Mouse (Mus musculus) heart, postnatal 36 days (tissue): ENCODE measurements around the gene Adamtsl3. TPM values are rescaled to one million over a fixed set of nuclear protein-coding genes. Genes with fewer than 3 reads are reported as not detected.
A peak's percentile ranks its signal among the peaks of the same experiment; 100 is the strongest.

ENCODE experiments used
- DNase-seq, 2 experiments: peaks; one replicate each; pipeline ENCODE4 v3.0.0; 2021 to 2022
- intact Hi-C: fragments of 180-260 bp; cut with DNase I; formaldehyde crosslinking; loops from one replicate; pipeline ENCODE4 v1.15.1; 2025
- total RNA-seq, 2 experiments: library from RNA; stranded (reverse); gene quantifications; 2 replicates each; pipeline ENCODE4 v1.2.3; 2021

Adamtsl3 gene
- 1 to 10 TPM; 5.5 to 6.5 TPM for total RNA-seq

- intact Hi-C loops = loop anchor here (2.0 to 10.0 kb wide), 2 partner anchors 75 to 309 kb away; partner anchors contain the start of genes Efl1 and Saxo2
- DNase-seq = peak; percentile 62 to 72
These were observed at the start of gene Adamtsl3 for GRCm38 (mm10) chr7:82335211-82336121. Adamtsl3 (plus strand) TSS chr7:82335694.

GRCm38 (mm10) chr7:82287242-82287641 lies 48.3 kb upstream of the Adamtsl3 start:
- no peak for DNase-seq
- intact Hi-C loops = no loop called here

GRCm38 (mm10) chr7:82293441-82293840 lies 42.1 kb upstream of the Adamtsl3 start:
- DNase-seq = no peak

DNA sequence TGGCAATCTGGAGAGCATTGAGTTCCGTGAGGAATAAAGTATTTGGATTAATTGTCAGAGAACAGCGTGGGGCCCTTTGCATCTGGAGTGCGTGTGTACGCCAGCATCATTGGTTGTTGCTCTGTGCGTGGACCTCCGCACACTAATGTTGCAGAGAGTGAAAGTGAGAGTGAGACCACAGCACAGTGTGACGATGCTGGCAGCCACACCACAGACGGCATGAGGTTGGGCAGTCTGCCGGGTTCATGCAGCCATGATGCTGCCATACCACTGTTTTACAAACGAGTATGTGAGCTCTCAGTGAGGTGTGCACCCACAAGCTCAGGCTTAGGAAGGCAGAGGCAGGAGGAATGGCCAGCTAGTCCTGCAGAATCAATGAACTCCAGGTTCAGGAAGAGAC lies 41.4 kb upstream of the Adamtsl3 start:
- no peak for DNase-seq
- intact Hi-C loops = no loop called here

More at GRCm38 (mm10) chr7:82293441-82293840, 42.1 kb upstream of the Adamtsl3 start:
- intact Hi-C loops = no loop called here

- DNase-seq = no peak
- intact Hi-C loops = no loop called here
These were observed 40.9 kb upstream of the Adamtsl3 start for GRCm38 (mm10) chr7:82294611-82295010.

DNA sequence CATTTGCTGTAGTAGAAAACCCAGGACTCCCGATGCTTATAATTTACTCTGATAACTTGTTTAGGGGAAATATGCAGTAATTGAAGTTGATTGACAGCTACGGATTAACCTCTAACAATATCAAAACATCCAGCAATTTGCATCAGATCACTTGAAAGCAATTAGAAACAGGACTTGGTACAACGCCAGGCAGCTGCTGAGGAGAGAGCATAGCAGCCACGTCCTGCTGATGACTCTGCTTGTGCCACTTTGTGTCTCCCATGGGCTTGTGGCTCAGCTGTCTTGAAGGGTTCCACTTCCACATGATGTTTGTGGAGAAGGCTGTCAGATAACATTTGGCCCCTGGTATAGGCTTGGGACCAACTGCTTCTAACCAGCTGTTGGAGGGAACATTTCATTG lies 27.1 kb upstream of the Adamtsl3 start:
- intact Hi-C loops = no loop called here
- DNase-seq = no peak

DNA sequence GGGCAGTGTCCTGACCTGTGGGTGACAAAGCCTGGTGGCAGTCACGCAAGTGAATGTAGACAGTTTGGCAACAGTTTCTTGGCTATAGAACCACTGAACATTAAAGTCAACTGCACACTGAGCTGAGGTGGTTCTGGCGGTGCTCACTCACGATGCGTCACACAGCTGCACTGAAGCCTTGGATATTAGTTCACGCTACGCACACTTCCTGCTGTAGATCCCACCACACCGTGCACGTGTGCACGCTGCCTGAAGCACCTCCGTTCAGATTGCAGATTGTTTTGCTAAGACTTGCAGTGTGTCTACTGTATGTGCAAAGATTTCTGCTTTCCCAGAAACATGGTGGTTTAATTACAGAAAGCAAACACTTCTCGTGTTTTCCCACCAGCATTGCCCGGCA lies 17.0 kb upstream of the Adamtsl3 start:
- no peak for DNase-seq
- intact Hi-C loops = no loop called here

GRCm38 (mm10) chr7:82326616-82327015 lies 8.9 kb upstream of the Adamtsl3 start:
- no peak for DNase-seq
- intact Hi-C loops = no loop called here

DNA sequence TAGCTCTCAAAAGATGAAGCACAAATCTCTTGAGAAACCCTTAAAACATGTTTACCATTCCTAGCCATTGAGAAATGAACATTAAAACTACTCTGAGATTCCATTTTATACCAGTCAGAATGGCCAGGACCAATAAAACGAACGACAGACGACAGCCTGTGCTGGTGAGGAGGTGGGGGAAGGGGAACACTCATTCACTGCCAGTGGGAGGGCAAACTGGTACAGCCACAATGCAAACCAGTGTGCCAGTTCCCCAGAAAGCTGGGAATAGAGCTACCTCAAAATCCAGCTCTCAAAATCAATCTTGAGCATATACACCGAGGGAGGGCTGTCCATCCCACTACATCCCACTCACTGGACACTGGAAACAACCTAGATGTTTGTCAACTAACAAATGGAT lies 8.3 kb upstream of the Adamtsl3 start:
- DNase-seq = no peak
- intact Hi-C loops = no loop called here

- no peak for DNase-seq
- intact Hi-C loops = no loop called here
These were observed 7.6 kb upstream of the Adamtsl3 start for GRCm38 (mm10) chr7:82327881-82328280.

DNA sequence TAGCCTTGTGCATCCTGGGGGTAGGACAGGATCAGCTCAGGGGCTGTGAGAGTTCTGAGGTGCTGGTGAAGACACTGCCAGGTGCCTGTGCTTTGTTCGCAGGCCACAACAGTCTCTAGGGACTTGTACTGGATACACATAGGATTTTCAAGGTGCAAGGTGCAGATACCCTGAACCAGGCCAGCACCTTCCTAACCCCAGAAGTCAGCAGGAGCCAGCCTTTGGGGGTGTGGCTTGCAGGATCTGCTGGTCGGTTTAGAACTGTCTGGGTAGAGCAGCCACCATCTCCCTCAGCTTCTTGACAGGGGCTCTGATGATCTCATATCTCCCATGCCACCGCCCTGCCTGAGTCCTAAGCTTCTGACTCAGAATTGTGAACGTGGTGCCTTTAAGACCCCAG lies 5.7 kb upstream of the Adamtsl3 start:
- intact Hi-C loops = loop anchor here (10.0 kb wide), 1 partner anchor 315 kb away; the partner anchor contains the start of genes Efl1 and Saxo2
- no peak for DNase-seq

GRCm38 (mm10) chr7:82330860-82331259 lies 4.6 kb upstream of the Adamtsl3 start:
- intact Hi-C loops = loop anchor here (10.0 kb wide), 1 partner anchor 314 kb away; the partner anchor contains the start of genes Efl1 and Saxo2
- no peak for DNase-seq

- DNase-seq = no peak
- intact Hi-C loops = loop anchor here (10.0 kb wide), 1 partner anchor 311 kb away; the partner anchor contains the start of genes Efl1 and Saxo2
These were observed 1.5 kb upstream of the Adamtsl3 start for GRCm38 (mm10) chr7:82334000-82334399.

- intact Hi-C loops = loop anchor here (2.0 to 10.0 kb wide), 2 partner anchors 75 to 309 kb away; partner anchors contain the start of genes Efl1 and Saxo2
- peak; percentile 74 to 77 for DNase-seq
These were observed 638 bp downstream of the Adamtsl3 start for GRCm38 (mm10) chr7:82336132-82336531.

GRCm38 (mm10) chr7:82338121-82338520 lies 2.6 kb downstream of the Adamtsl3 start:
- intact Hi-C loops = loop anchor here (2.0 to 10.0 kb wide), 2 partner anchors 167 to 307 kb away; partner anchors contain the start of genes Efl1 and Saxo2
- no peak for DNase-seq

DNA sequence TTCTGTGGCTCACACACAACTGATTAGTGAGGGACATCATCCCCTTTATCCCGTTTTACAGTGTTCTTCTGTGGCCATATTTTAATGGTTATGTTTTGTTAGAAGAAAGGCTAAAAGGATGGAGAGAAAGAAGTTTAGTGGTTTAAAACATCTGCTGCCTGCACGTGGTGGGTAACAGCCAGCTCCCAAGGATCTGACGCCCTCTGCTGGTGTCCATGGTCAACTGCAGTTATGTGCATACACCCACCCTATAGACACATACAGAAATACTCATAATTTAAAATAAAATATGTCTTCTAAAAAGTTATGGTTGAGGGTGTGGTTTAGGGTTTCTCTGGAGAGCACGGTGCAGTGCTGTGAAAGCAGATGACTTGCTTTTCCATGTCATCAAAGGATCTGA lies 3.0 kb downstream of the Adamtsl3 start:
- no peak for DNase-seq
- intact Hi-C loops = loop anchor here (2.0 to 10.0 kb wide), 2 partner anchors 166 to 306 kb away; partner anchors contain the start of genes Efl1 and Saxo2

DNA sequence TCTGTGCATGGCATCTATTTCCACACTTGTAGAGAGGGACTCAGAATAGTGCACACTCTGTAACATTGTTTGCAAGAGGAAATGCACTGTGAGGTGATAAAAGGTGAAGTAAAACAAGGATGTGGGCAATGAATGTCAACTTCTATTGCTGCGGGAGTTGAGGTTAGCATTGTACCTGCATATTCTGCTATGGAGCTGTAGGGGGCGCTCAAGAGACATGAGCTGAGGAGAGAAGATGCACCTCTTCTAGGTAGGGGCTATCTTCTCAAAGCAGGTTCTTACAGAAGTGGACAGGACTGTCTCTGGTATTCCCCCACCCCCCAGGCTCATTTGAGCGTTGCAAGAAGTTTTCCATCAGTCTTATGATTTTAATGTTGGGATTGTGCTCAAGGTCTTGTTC lies 3.7 kb downstream of the Adamtsl3 start:
- intact Hi-C loops = loop anchor here (2.0 to 10.0 kb wide), 2 partner anchors 166 to 306 kb away; partner anchors contain the start of genes Efl1 and Saxo2
- peak in 1 of 2 experiments; percentile 23 for DNase-seq

GRCm38 (mm10) chr7:82341476-82341875 lies 6.0 kb downstream of the Adamtsl3 start:
- DNase-seq = no peak
- intact Hi-C loops = no loop called here

- intact Hi-C loops = no loop called here
- DNase-seq = no peak
These were observed 11.2 kb downstream of the Adamtsl3 start for GRCm38 (mm10) chr7:82346706-82347105.

DNA sequence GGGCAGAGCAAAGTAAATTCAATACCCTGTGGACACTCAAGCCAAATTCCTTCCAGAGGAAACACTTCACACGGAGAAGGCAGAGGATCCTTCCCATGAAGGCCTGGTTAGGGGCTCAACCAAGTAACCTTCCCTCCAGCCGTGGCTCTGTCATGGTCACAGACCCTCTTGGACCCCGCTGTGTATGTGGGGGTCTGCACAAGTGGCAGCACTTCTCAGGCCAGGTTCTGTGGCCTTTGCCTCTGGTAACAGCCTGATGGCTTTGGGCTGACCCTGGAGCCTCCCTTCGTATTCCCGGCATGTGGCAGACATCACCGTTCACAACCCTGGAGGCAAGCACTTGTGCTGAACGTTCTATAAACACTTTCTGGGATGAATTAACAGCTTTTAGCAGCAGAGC lies 14.3 kb downstream of the Adamtsl3 start:
- DNase-seq = no peak
- intact Hi-C loops = no loop called here

- intact Hi-C loops = no loop called here
- DNase-seq = no peak
These were observed 14.9 kb downstream of the Adamtsl3 start for GRCm38 (mm10) chr7:82350421-82350820.

DNA sequence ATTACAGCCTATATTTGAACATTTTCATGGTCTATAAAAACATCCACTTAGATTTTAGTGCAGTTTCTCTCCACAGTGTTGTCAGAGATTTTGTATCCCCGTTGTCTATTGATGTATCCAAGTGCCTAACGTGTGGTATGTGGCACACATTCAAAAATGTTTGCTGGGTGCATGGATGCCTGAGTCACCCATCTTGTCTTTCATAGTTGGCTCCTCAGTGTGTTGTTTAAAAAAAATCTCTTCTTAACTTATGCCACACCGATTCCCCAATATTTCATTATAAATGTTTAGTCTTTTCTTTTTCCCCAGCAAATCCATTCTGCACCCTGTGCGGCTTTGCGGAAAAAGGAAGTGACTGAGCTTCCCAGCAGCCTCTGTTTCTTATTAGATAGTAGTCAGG lies 23.7 kb downstream of the Adamtsl3 start:
- DNase-seq = no peak
- intact Hi-C loops = no loop called here
